Mouse (Mus musculus) 416B (cell line): ENCODE results near the gene Arhgap24.
"Not testable (repeated sequence)": the region's sequence is repeated elsewhere in the genome, so short reads cannot be mapped to it uniquely, and the experiment has no call there.

Experiments
- DNase-seq: peaks from one replicate; pipeline ENCODE4 v3.0.0; 2011; ENCODE audit warnings: low read depth

Gene Arhgap24

DNA sequence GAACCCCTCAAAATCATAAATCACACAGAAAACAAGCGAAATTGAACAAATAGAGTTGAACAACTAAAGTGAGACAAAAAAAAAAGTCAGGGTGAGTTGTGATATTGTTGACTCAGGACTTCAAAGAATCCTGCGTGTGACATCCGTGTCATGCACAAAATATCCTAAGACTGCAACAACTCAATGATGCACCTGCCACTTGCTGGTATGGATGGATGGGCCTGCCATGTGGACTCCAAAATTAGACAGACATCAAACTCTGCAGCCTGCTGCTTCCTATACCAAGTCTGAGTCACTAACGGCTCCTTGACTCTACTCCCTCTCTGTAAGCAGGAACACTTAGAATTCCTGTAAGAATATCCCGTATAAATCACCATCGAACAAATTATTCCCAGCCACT lies 321.6 kb downstream of the Arhgap24 start:
- DNase-seq = no peak

- DNase-seq = no peak
Observed at GRCm38 (mm10) chr5:102803675-102804074, 322.5 kb downstream of the Arhgap24 start.

DNA sequence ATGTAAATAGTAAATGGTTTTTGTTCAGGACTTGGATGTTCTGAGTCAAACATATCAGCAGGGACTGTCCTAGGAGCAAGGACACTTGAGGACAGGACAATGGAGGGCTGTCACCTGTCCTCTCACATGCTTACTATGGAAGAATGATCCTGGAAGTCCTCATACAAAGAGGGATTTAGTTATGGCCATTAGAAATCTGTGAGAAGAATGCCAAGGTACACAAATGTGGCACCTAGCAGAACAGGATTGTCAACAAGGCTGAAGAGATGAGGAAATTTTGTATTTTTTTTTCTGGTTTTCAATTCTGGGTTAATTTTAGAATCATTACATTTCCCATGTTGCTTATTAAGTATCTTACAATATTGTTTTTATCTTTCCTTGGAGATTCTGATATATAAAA lies 326.3 kb downstream of the Arhgap24 start:
- DNase-seq = no peak

- no peak for DNase-seq
Observed at GRCm38 (mm10) chr5:102810366-102810957, 329.3 kb downstream of the Arhgap24 start.

DNA sequence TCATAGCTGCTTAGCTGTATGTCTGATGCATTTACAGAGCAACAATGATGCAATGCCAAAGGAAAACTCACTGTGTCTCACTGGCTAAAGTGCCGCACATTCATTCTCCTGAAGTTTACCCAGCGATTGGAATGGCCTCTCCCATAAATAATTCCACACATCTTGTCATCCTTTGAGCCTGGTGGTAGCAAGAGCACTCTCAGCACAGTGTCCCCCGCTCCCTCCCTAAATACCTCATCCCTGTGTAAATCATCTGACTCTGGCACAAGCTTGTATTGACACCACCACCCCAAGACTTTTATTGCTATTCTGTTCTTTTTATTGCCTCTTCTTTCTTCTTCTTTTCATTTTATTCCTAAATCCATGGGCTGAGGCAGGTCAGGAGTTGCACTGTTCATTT lies 332.1 kb downstream of the Arhgap24 start:
- no peak for DNase-seq

GRCm38 (mm10) chr5:102817641-102818040 lies 336.4 kb downstream of the Arhgap24 start:
- no peak for DNase-seq

GRCm38 (mm10) chr5:102825538-102825937 lies 344.3 kb downstream of the Arhgap24 start:
- no peak for DNase-seq

DNA sequence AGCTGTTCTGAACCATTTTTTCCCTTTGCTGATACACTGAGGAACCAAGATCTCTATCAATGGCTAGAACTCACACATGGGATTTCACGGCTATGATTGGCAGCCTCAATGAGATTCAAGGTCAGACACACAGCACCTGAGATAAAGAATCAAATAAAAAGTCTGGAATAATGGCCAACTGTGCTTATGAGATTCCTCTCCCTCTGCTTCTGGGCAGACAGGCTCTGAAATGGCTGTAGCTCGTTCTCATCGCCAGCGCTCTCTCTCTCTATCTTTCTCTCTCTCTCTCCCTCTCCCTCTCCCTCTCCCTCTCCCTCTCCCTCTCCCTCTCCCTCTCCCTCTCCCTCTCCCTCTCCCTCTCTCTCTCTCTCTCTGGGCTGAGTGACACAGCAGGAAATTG lies 357.9 kb downstream of the Arhgap24 start:
- no peak for DNase-seq

DNA sequence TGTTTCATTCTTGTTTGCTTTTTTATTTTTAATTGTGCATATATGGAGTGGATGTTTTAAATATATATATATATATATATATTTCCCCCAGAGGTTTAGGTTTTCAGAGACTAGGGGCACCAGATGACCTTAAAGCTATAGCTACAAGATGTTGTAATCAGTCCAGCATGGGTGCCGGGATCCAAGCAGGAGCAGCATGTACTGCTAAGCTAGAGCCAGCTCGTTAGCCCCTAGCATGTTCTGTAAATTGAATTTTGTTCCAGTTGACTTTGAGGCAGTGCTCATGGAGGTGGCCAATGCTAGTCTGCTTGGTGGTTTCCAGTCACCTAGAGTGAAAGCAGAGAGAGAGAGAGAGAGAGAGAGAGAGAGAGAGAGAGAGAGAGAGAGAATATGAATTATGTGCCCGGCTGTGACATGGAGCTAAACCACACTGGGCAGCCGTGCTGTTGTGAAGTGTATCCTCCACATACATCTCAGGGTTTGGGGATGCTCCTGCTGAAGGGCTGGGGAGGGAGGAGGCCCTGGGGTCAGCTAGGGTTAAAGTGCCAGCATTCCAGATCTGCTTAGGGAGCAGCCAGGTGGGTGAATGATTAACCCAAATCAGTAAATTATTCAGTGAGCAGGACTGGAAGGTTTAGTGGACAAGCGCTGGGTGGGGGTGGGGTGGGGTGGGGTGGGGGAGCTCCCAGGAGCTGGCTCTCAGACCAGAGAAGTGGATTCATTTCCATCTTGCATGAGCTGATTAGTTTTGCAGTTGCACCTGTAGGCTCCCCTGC lies 362.9 kb downstream of the Arhgap24 start:
- no peak for DNase-seq

GRCm38 (mm10) chr5:102844731-102845598 lies 363.8 kb downstream of the Arhgap24 start:
- no peak for DNase-seq

DNA sequence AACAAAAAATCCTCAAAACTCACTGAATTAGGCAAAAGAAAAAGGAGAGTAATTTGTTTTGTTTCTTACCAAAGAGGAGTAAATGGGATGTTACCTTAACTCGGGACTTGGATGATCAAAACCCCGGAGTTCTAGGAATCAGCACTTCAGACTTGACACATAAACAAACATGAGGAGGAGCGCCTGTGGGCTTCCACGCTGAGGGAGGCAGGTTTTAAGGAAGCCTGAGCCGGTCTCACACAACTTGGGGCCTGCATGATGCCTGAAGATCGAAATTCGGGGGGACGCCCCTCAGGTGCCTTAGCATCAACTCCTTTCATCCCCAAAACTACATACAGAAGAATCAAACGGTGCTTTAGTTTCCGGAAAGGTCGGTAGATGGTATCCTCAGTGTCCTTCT lies 364.6 kb downstream of the Arhgap24 start:
- DNase-seq = no peak

DNA sequence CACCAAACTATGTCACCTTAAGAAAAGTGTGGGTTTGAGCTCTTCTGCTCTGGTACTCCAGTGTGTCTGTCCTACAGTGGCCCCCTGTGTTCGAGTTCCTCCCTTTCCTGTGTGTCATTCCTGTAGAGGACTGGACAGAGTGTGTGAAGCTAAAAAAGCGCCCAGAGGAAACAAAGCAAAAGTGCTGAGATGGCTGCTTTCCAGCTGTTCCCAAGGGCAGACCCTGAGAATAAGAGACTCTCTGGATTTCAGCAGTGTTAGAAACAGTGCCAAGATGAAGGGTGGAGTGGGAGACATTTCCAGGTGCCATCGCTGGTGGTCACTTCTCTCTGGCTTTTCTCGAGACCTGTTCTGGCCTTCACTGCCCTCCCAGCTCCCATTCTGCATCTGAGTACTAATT lies 366.7 kb downstream of the Arhgap24 start:
- no peak for DNase-seq

DNA sequence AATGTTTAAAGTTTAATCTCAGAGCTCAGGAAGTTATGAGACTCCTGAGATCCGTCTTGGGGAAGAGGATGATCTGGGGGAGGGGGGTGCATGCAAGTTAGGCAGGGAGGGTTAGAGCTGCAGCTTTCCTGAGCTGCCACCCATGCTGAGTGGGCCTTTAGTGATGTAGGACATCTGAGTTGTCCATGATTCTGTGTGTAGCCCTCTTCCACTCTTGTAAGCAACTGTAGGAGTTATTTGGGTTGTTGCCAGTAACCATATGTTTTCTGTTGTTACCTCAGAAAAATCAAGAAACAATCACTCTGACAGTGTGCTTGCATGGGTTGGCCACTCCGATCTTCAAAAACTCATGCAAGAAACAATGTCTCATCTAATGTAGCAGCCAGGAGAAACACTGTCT lies 370.6 kb downstream of the Arhgap24 start:
- no peak for DNase-seq

- no peak for DNase-seq
Observed at GRCm38 (mm10) chr5:102853750-102854149, 372.6 kb downstream of the Arhgap24 start.

DNA sequence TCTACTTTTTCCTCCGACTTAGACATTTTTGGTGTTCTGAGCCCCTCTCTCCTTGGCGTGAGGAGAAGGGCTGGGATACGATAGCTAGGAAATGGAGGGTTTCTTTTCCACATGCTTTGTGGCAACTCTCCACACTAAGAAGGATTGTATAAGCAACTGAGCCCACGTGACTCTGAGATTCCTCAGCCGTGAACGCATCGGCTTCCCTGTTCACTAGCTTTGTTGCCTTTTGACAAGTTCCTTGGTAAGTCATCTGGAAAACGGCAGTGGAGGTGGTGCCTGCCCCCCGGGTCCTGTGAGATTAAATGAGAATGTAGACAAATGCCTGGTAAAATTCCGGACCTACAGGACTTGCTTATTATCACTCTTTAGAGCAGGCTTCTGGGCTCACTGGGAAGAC lies 374.6 kb downstream of the Arhgap24 start:
- no peak for DNase-seq

DNA sequence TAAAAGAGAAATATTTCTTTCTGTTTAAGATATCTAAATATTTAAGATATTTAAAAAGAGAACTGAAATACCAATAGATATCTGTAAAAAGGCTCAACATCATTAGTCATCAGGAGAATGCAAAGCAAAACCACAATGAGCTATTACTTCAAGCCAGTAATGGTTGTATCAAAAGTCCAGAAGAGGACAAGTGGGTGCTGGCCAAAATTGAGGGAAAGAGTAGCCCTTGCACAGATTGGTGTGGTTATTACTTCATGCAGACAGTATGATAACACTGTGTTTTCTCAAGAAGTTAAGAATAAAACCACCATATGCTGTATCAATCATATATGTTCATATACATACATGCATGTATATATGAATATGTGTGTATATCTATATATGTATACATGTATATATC lies 376.9 kb downstream of the Arhgap24 start:
- no peak for DNase-seq

DNA sequence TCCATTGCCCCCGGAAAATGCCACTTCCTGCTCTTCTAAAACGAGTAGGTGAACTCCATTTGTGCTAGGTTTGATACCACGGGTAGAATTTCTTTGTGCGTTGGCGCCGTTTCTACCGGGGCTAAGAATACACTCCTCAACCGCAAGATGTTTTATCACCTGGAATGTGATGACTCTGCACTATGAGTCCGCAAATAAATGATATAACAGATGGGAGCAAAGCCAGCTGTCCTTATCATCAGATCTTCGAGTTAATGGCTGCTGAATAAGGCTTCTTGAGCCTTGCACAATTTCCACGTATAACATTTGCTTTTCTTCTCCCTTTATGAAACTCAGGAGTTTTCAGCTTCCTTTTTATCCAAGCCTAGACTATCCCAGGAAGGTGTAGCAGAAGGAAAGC lies 378.6 kb downstream of the Arhgap24 start:
- no peak for DNase-seq

- no peak for DNase-seq
Observed at GRCm38 (mm10) chr5:102868196-102868595, 387.0 kb downstream of the Arhgap24 start.

DNA sequence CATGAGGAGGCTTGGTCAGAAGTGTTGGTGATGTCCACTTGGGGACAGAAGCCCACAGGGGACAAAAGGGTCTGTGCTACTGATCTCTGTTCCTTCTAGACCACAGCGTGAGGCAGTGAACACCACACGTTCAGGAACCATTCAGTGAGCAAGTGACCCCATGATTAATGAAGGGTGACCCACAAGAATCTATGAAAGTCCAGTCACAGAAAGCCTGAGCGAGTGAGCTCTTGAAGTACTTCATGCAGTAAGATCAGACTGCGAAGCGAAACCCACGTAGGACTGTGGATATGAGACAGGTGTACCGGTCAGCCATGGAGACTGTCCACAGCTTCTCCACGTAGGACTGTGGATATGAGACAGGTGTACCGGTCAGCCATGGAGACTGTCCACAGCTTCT lies 391.8 kb downstream of the Arhgap24 start:
- DNase-seq = not testable (repeated sequence)

DNA sequence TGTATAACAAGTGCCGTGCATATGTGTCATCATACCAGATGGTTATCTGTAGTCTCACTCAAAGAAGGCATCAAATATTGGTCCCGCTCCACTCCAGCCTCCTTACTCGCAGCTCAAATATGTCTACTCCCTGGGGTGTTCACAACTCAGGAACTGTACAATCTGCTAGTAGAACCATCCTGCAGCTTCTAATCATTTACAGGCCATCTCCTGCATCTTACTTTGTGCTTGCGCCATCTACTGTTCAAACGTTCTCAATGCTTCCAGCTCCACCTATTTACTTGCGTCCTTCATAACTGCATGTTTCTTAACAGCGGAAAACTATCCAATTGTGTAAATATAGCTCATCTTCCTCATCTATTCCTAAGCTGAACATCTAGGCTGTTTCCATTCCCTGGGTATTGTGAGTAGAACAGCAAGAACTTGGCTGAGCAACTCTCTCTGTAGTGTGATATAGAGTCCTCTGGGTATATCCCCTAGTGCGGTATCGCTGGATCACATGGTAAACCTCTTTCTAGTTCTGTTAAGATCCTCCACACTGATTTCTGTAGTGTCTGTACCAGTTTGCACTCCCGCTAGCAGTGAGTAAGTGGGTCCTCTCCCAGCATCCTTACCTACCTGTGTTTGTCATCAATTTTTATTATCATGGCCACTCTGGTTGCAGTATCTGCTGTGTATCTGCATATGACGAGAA lies 393.6 kb downstream of the Arhgap24 start:
- peak; percentile 64 for DNase-seq

GRCm38 (mm10) chr5:102875628-102876027 lies 394.4 kb downstream of the Arhgap24 start:
- DNase-seq = no peak

GRCm38 (mm10) chr5:102888482-102889162 lies 407.4 kb downstream of the Arhgap24 start:
- no peak for DNase-seq
